Mouse (Mus musculus) ES-E14 (cell line): ENCODE data around the gene Kars. TPM values are rescaled to one million over a fixed set of nuclear protein-coding genes. Genes with fewer than 3 reads are reported as not detected.

ENCODE experiments used
- DNase-seq: peaks from one replicate; pipeline ENCODE4 v3.0.0-alpha.2; 2013; ENCODE audit warnings: low read depth, low spot score
- H3K27ac ChIP-seq: 2 replicates; pipeline ENCODE4 v1.5.1; 2012; ENCODE audit warnings: low read depth, mild to moderate bottlenecking, low read length, moderate library complexity, mixed read lengths; ENCODE audit not compliant: poor library complexity, insufficient read depth, severe bottlenecking
- H3K36me3 ChIP-seq: 2 replicates; pipeline ENCODE4 v1.6.1; 2012; ENCODE audit warnings: mild to moderate bottlenecking, low read length, moderate library complexity, mixed read lengths; ENCODE audit not compliant: control insufficient read depth, poor library complexity, insufficient read depth, severe bottlenecking
- H3K4me1 ChIP-seq, 2 experiments: fragments of 150-350 bp in 1 of 2; sonication (generic) in 1 of 2; 2 replicates each; pipeline ENCODE4 v1.6.1; 2012; ENCODE audit warnings: low read length in 2 of 2, mild to moderate bottlenecking in 1 of 2, mixed read lengths in 1 of 2; ENCODE audit not compliant: control insufficient read depth in 2 of 2, insufficient read depth in 2 of 2, poor library complexity in 1 of 2
- H3K4me3 ChIP-seq, 2 experiments: fragments of 150-350 bp in 1 of 2; sonication (generic) in 1 of 2; 2 replicates each; pipeline ENCODE4 v1.5.1; 2012; ENCODE audit warnings: low read length in 2 of 2, low read depth in 1 of 2, mild to moderate bottlenecking in 1 of 2, mixed read lengths in 1 of 2; ENCODE audit not compliant: insufficient read depth in 1 of 2, poor library complexity in 1 of 2, severe bottlenecking in 1 of 2
- H3K9ac ChIP-seq: 2 replicates; pipeline ENCODE4 v1.6.1; 2012; ENCODE audit warnings: low read depth, mild to moderate bottlenecking, low read length, mixed read lengths; ENCODE audit not compliant: poor library complexity, insufficient read depth, severe bottlenecking
- H3K9me3 ChIP-seq: fragments of 150-350 bp; sonication (generic); 2 replicates; pipeline ENCODE4 v1.6.1; 2012; ENCODE audit warnings: low read depth, mild to moderate bottlenecking, low read length; ENCODE audit not compliant: control insufficient read depth, insufficient read depth
- CHD2 ChIP-seq: IDR thresholded peaks from 2 replicates; pipeline ENCODE4 v1.6.1; 2014; ENCODE audit warnings: mild to moderate bottlenecking, low read depth, low read length, inconsistent platforms
- HCFC1 ChIP-seq: IDR thresholded peaks from 2 replicates; pipeline ENCODE4 v1.6.1; 2012; ENCODE audit warnings: low read length, inconsistent platforms, borderline replicate concordance; ENCODE audit not compliant: insufficient read depth
- MAFK ChIP-seq: IDR thresholded peaks from 2 replicates; pipeline ENCODE4 v1.6.1; 2014; ENCODE audit warnings: mild to moderate bottlenecking, low read depth, low read length, inconsistent platforms; ENCODE audit not compliant: insufficient read depth
- ZC3H11A ChIP-seq: IDR thresholded peaks from 2 replicates; pipeline ENCODE4 v1.6.1; 2012; ENCODE audit warnings: low read depth, mild to moderate bottlenecking, inconsistent platforms, low read length, borderline replicate concordance
- ZNF384 ChIP-seq: IDR thresholded peaks from 2 replicates; pipeline ENCODE4 v1.6.1; 2012; ENCODE audit warnings: low read depth, low read length, inconsistent platforms
- in situ Hi-C, 2 experiments: fragments of 600-800 bp; cut with MboI; formaldehyde crosslinking; loops; one replicate each; pipeline ENCODE4 v1.15.1; 2025; ENCODE audit warnings: low sequenced_read_pairs in 2 of 2, inconsistent platforms in 1 of 2; ENCODE audit not compliant: unreplicated experiment in 2 of 2
- total RNA-seq: library from RNA; depleted of rRNA; stranded (reverse); fragments of 300-350 nt; gene quantifications from 2 replicates; pipeline ENCODE4 v1.2.3, GENCODE M21; 2012

The Kars gene
- total RNA-seq, 1 experiment = 267 TPM

DNA sequence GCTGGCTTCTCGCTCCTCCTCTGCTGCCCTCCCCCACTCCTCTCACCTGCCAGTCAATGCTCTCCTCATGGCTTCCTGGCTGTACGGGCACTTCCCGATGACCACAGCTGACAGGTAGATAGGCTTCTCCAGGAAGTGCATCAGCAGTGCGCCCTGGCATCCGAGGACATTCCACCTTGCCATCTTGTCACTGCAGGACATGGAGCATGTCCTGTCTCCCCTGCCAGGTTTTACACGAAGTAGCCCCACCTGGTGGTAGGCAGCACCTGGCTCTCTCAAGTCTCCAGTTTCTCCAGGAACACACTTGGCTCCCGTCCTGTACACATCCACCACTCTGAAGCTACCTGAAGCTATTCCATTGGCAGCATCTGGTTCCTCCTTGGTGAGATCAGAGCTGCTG lies 29.0 kb downstream of the Kars start:
- TF ChIP-seq ZC3H11A = no peak
- TF ChIP-seq ZNF384 = no peak
- TF ChIP-seq MAFK = no peak
- TF ChIP-seq HCFC1 = no peak
- no peak for TF ChIP-seq CHD2
- no peak for DNase-seq
- no peak overlapping the region for H3K27ac ChIP-seq
- H3K36me3 ChIP-seq = peaks cover 50% of the 10 kb centered on the region
- in situ Hi-C loops = no loop called here
- H3K4me3 ChIP-seq = no peak overlapping the region
- H3K4me1 ChIP-seq = peaks cover 0 to 2% of the 10 kb centered on the region in 2 experiments; a peak in 1 of 4 replicates
- no peaks in the 10 kb centered on the region for H3K9me3 ChIP-seq
- no peak overlapping the region for H3K9ac ChIP-seq

DNA sequence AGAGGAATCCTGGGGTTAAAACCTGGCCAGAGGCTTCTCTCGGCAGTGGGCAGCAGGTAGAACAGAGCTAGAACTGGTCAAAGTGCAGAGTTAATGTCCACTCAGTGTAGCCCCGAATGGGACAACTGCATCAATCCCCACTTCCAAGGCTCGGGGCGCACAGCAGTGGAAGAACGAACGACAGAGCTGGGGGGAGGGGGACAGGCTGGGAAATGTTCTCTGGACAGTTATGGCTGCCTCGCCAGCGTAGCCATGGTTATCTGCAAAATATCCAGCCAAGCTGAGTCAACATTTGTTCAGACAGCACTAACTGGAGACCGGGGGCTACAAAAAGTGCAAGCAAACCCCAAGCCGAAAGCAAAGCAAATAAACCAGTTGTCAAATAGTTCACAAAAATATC lies 33.0 kb downstream of the Kars start:
- no peak overlapping the region for H3K4me3 ChIP-seq
- H3K4me1 ChIP-seq = peaks cover 0 to 3% of the 10 kb centered on the region in 2 experiments; a peak in 1 of 4 replicates
- DNase-seq = no peak
- no peaks in the 10 kb centered on the region for H3K9me3 ChIP-seq
- TF ChIP-seq CHD2 (no peak), MAFK (no peak), ZNF384 (no peak), ZC3H11A (no peak), HCFC1 (no peak)
- no peak overlapping the region for H3K27ac ChIP-seq
- no peak overlapping the region for H3K9ac ChIP-seq
- peaks cover 53% of the 10 kb centered on the region for H3K36me3 ChIP-seq
- in situ Hi-C loops = no loop called here

DNA sequence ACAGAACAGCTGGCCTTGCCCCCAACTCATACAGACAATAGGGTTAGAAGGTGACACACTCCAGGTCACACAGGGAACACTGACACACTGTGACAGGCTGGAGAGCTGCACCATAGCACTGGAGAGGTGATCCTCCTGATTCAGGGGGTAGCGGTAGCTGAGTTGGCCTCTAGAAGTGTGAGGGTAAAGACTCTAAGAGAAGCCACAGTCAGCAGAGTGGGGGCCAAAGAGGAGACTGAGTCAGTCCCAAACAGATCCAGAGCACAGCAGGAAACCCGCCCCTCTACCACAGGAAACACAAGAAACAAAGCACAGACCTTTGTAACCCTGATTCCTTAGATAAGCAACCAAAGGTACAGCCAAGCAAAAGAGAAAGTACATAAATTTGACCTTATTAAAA lies 34.8 kb downstream of the Kars start:
- in situ Hi-C loops = no loop called here

DNA sequence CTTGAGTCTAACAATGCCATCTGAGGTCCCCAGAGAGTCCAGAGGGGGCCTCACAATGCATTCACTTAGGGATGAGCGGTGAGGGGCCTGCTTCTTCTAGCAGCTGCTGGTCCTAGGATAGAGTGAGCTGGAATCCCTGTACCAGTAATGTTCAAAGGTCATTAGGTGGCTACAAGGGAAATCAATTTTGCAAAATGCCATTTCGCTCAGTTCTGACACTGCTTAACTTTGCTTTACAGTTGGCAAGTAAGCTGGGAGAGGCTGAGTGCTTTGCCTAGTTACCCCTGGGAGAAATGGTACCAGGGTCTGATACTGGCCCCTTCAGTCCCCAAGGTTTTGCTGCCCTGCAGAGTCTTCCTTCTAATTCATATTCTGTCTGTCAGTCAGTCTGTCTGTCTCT lies 35.4 kb downstream of the Kars start:
- Histone ChIP-seq H3K36me3 (peaks cover 47% of the 10 kb centered on the region), H3K27ac (no peak overlapping the region), H3K9me3 (no peaks in the 10 kb centered on the region), H3K9ac (no peak overlapping the region), H3K4me1 (0 out of 4 replicates have a peak, but pooled peaks cover 0 to 1% of the 10 kb centered on the region in 2 experiments), H3K4me3 (no peak overlapping the region)
- DNase-seq = no peak
- TF ChIP-seq ZC3H11A (no peak), HCFC1 (no peak), CHD2 (no peak), ZNF384 (no peak), MAFK (no peak)
- in situ Hi-C loops = no loop called here

More for the DNA sequence above, 34.8 kb downstream of the Kars start:
- H3K4me3 ChIP-seq = no peak overlapping the region
- no peaks in the 10 kb centered on the region for H3K9me3 ChIP-seq
- 0 out of 4 replicates have a peak, but pooled peaks cover 0 to 1% of the 10 kb centered on the region in 2 experiments for H3K4me1 ChIP-seq
- no peak overlapping the region for H3K9ac ChIP-seq
- no peak overlapping the region for H3K27ac ChIP-seq
- DNase-seq = no peak
- peaks cover 48% of the 10 kb centered on the region for H3K36me3 ChIP-seq
- no peak for TF ChIP-seq MAFK
- TF ChIP-seq CHD2 = no peak
- no peak for TF ChIP-seq ZC3H11A
- TF ChIP-seq ZNF384 = no peak
- no peak for TF ChIP-seq HCFC1

DNA sequence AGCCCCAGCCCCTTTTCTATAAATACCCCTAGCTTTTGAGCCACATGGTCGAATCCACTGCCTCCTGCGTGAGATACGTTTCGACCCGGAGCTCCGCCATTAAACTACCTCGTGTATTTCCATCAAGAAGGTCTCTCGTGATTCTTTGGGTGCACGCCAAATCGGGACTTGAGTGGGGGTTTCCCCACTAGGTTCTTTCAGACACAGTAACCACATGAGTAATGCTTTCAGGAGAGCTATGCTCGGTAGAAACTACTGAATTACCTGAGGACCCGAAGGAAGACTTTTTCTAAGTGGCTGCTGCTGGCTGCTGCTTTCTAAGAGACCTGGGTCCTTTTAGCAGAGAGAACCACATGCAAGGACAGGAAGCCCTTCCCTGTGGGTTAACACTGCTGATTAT lies 37.0 kb downstream of the Kars start:
- no peak overlapping the region for H3K27ac ChIP-seq
- in situ Hi-C loops = no loop called here
- DNase-seq = no peak
- H3K9ac ChIP-seq = no peak overlapping the region
- H3K36me3 ChIP-seq = peaks cover 43% of the 10 kb centered on the region
- TF ChIP-seq ZNF384 = no peak
- no peak for TF ChIP-seq MAFK
- no peak for TF ChIP-seq HCFC1
- TF ChIP-seq CHD2 = no peak
- no peaks in the 10 kb centered on the region for H3K9me3 ChIP-seq
- no peak overlapping the region for H3K4me3 ChIP-seq
- peaks cover 3% of the 10 kb centered on the region in 2 experiments; a peak in 2 of 4 replicates for H3K4me1 ChIP-seq
